Mouse (Mus musculus) midbrain, embryonic 16.5 days (tissue): Measurements from ENCODE around the gene Tex13b. TPM values are rescaled to one million over a fixed set of nuclear protein-coding genes. Genes with fewer than 3 reads are reported as not detected.

ENCODE experiments used
- ATAC-seq: fragments of 200-750 bp; cut with Nextera tagmentation; 2 replicates; pipeline ENCODE4 v1.8.0; 2017; ENCODE audit warnings: moderate TSS enrichment
- H3K27ac ChIP-seq: fragments of 300-500 bp; sonication (generic); 2 replicates; pipeline ENCODE4 v1.5.1; 2014; ENCODE audit warnings: mild to moderate bottlenecking, low read length, mixed read lengths
- H3K27me3 ChIP-seq: fragments of 300-500 bp; sonication (generic); 2 replicates; pipeline ENCODE4 v1.6.1; 2014; ENCODE audit warnings: low read depth, low read length, mixed read lengths; ENCODE audit not compliant: control insufficient read depth, insufficient read depth
- H3K36me3 ChIP-seq: fragments of 300-500 bp; sonication (generic); 2 replicates; pipeline ENCODE4 v1.6.1; 2014; ENCODE audit warnings: mild to moderate bottlenecking, low read length, moderate library complexity, mixed read lengths; ENCODE audit not compliant: control insufficient read depth, insufficient read depth
- H3K4me1 ChIP-seq: fragments of 300-500 bp; sonication (generic); 2 replicates; pipeline ENCODE4 v1.6.1; 2014; ENCODE audit warnings: mild to moderate bottlenecking, low read length, mixed read lengths; ENCODE audit not compliant: control insufficient read depth, insufficient read depth
- H3K4me2 ChIP-seq: fragments of 300-500 bp; sonication (generic); 2 replicates; pipeline ENCODE4 v1.6.1; 2014; ENCODE audit warnings: mild to moderate bottlenecking, low read length, mixed read lengths
- H3K4me3 ChIP-seq: fragments of 300-500 bp; sonication (generic); 2 replicates; pipeline ENCODE4 v1.5.1; 2014; ENCODE audit warnings: low read depth, mild to moderate bottlenecking, low read length, moderate library complexity, mixed read lengths
- H3K9ac ChIP-seq: fragments of 300-500 bp; sonication (generic); 2 replicates; pipeline ENCODE4 v1.6.1; 2014; ENCODE audit warnings: low read depth, low read length, mixed read lengths
- H3K9me3 ChIP-seq: fragments of 300-500 bp; sonication (generic); replicated peaks from 2 replicates; pipeline ENCODE4 v1.6.1; 2014; ENCODE audit warnings: mild to moderate bottlenecking, low read length, mixed read lengths; ENCODE audit not compliant: control insufficient read depth, poor library complexity, severe bottlenecking
- WGBS: fragments of 180-500 bp; shearing (Covaris S2); extraction: QIAGEN DNeasy Blood & Tissue Kit; methylation state at CpG from one replicate; pipeline ENCODE4 v1.1.7; 2014; 5-methylcytosine and 5-hydroxymethylcytosine counted together
- polyA plus RNA-seq: library from polyadenylated mRNA; unstranded; fragments of >200 nt; fragmentation: Nextera tagmentation; extraction: Ambion mirVana; gene quantifications from 2 replicates; pipeline ENCODE4 v1.2.1, GENCODE M21; 2015

The Tex13b gene
- polyA plus RNA-seq, 1 experiment from 2014 or later: not detected

DNA sequence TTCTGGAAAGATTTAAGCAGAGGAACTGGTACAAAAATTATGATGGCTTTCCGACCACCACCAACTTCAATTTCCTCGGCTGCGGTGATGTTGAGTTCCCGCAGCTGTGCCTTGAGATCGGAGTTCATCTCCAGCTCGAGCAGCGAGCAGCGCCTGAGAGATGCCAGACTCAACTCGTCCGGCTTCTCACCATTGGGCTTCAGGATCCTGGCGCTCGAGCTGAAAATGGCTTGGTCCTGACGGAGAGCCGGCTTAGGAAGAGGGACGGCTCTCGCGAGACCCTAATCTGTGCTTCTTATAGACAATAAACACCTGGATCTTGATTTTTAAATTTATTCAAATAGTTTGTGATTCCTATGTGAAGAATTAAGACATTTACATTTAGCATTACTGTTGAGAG lies 9.1 kb upstream of the Tex13b start:
- ATAC-seq: no peak
- H3K9ac ChIP-seq: no peak overlapping the region
- H3K4me2 ChIP-seq: no peak overlapping the region
- H3K27ac ChIP-seq: no peak overlapping the region
- no peaks in the 10 kb centered on the region for H3K9me3 ChIP-seq
- 83% methylated on average over 17 of the region's 17 CpGs for WGBS
- no peaks in the 10 kb centered on the region for H3K4me1 ChIP-seq
- 0 out of 2 replicates have a peak, but pooled peaks cover 2% of the 10 kb centered on the region for H3K27me3 ChIP-seq
- H3K36me3 ChIP-seq: no peaks in the 10 kb centered on the region
- no peak overlapping the region for H3K4me3 ChIP-seq

DNA sequence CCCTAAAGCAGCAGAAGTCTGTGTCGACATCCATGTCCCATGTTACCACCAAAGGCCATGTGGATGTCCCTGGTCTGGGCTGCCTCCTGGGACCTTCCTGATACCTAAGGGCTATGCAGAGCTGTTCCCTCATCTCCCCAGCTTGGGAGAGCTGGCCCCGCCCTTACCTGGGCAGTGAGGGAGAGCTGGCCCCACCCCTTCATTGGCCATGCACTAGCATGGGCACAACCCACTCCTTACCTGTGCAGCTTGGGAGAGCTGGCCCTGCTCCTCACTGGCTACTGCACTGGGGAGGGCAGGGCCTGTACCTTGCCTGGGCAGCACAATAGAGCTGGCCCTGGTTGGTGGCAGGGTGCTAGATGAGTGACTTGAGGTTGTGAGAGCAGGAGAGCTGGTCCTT lies 7.9 kb downstream of the Tex13b start:
- H3K4me1 ChIP-seq: no peaks in the 10 kb centered on the region
- H3K9ac ChIP-seq: no peak overlapping the region
- no peak for ATAC-seq
- 78% methylated on average over 2 of the region's 2 CpGs for WGBS
- no peaks in the 10 kb centered on the region for H3K9me3 ChIP-seq
- H3K4me2 ChIP-seq: no peak overlapping the region
- no peak overlapping the region for H3K4me3 ChIP-seq
- no peaks in the 10 kb centered on the region for H3K36me3 ChIP-seq
- H3K27ac ChIP-seq: no peak overlapping the region
- H3K27me3 ChIP-seq: peaks cover 3% of the 10 kb centered on the region; the same call in 1 of the 2 replicates

DNA sequence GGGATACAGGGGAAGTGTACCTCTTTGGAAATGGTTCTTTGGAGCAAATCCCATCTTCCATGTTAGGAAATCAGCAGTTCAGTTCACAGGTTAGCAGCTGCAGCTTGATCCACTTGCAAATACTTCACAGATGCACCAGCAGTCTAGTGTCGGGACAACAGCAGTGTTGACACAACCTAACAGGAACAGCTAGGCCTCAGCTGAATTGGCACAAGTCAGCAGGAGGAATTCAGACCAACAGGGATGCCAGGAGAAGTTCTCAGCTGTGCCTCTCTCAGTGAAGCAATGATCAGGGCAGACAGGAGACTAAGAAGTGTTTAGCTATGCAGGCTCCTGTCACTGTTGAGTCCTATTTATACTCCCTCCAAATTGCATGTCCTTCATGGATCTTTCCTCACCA lies 43.4 kb downstream of the Tex13b start:
- no peak overlapping the region for H3K9ac ChIP-seq
- ATAC-seq: no peak

More for the DNA sequence above, 43.4 kb downstream of the Tex13b start:
- Histone ChIP-seq H3K9me3 (no peaks in the 10 kb centered on the region), H3K4me1 (no peaks in the 10 kb centered on the region), H3K27ac (no peak overlapping the region), H3K27me3 (peaks cover 2% of the 10 kb centered on the region; the same call in 1 of the 2 replicates), H3K36me3 (no peaks in the 10 kb centered on the region), H3K4me3 (no peak overlapping the region), H3K4me2 (no peak overlapping the region)
- WGBS: 78% methylated on average over 1 of the region's 1 CpGs

Other genes with a start within 250 kb of the Tex13b start
- 127 and 133 TPM in 2 replicates for gene Tsc22d3, start 212.8 kb downstream of the Tex13b start, polyA plus RNA-seq
- 7.3 and 9.2 TPM in 2 replicates for gene Mid2, start 148.8 kb downstream of the Tex13b start, polyA plus RNA-seq
- not detected in 2 replicates for gene Vsig1, start 94.2 kb upstream of the Tex13b start, polyA plus RNA-seq
- gene Psmd10, start 143.3 kb upstream of the Tex13b start, polyA plus RNA-seq: 44.6 and 47.0 TPM in 2 replicates
- 8.1 and 8.9 TPM in 2 replicates for gene Atg4a, start 143.5 kb upstream of the Tex13b start, polyA plus RNA-seq